Mouse (Mus musculus) cerebellum, adult 9-11 months (tissue): Measurements from ENCODE around the gene Igfbp6.

Experiments used
- DNase-seq: peaks from one replicate; pipeline ENCODE4 v3.0.0; 2022

Gene Igfbp6

DNA sequence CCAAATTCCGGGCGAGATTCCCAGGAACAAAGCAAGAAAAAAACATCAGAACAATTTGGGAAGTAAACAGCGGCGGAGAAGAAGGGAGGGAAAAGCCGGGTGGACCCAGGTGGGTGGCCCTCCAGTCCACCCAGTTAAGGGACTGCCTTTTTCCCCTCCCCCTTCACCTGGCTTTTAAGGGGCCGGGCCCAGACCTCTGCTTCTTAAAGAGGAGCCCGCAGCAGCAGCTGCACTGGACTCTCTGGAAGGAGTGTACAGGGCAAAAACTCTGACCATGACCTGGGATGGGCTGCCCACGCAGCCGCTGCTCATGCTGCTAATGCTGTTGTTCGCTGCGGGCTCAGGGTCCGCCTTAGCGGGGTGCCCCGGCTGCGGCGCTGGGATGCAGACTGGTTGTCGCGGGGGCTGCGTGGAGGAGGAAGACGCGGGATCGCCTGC is at the start of gene Igfbp6:
Gene Igfbp6, plus strand, starts transcription at position 89 of the 438 bp plus-strand sequence.
- DNase-seq = no peak

DNA sequence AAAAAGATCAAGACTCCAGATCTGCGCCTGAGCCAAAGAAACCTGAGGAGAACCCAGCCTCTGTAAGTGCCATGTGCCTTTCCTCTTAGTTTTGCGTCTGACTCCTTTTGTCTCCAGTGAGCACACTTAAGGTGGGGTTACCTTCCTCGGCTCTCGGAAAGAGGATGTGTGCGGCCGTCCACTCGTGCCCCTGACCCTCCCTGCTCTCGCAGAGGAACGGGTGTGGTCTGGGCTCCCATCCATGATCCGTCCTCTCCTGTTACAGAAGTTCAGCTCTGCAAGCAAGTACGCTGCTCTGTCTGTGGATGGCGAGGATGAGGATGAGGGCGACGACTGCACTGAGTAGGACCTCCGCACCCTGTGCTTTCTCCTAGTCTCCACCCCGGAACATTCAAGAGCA is 49.2 kb upstream of the Igfbp6 start:
- DNase-seq = no peak

DNA sequence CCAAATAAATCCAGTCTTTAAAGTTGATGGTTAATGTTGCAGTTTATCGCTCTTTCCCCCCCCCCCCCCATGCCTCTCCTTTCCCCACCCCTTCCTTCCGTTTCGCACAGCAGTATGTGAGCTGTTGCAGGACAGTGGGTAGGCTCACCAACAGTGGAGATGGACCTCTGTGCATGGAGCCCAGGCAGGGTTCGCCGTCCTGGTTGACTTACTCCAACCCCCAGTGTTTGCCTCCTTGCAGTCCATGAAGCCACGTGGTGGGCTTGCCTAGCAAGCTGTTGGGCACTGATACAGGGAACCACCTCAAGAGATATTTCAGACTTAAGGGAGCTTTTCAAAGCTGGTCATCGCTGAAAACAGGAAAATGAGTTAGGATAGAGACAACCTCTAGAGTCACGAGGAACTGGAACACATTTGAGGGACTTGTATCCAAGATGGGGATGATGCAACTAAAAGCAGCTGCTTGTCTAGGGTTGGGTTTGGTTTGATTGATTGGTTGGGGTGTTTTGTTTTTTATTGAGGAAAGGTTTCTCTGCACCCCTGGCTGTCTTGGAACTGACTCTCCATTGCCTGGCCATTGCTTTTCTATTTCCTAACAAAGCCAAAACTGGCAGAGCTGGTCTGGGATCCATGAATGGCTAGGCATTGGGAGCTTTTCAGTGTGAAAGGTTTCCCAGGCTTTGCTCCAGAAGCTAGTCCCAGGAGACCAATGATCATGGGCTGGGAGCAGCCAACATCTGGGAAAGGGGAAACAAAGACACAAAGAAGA is 46.8 kb upstream of the Igfbp6 start:
- no peak for DNase-seq

DNA sequence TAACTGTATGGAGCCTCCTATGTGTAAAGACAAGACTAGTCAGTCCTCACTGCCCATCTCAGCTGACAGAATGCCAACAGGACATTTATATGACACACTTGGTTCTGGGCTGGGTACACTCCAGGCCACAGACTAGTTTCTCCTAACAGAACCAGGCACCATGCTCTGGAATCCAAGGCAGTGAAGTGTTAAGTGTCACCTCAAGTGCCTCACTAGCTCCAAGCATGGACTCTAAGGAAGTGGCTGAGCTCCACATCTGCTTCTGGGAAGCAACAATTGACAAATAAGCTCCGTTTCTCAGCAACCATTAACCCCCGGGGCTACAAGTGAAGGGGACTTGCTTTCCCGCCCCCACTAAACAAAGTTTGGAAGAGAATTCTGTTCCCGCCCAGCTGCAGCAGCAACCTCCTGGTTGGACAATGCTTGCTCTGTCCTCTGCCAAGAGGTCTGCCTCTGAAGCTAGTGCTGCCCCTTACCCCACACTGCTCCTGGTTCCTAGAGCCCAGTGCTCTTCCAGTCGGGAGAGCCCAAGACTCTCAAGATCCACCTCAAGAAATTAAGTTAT is 46.1 kb upstream of the Igfbp6 start:
- peak; percentile 14 for DNase-seq

DNA sequence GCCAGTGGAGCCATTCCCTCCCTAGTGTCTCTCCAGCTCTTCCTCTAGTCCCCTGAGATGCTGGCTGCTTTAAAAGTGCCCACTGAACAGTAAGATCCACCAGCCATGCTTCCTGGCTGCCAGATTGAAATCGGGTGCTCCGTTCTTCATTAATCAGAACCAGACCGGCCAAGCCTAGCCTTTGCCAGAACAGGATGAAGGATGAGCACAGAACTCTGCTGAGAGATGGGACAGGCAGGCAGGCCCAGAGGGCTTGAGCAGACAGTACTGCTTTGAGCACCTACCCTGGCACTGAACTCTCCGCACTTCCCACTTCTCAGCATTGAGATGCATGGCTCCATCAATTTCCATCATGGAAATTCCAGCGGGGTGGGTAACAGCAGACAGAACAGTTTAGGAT is 44.9 kb upstream of the Igfbp6 start:
- DNase-seq = peak; percentile 15

DNA sequence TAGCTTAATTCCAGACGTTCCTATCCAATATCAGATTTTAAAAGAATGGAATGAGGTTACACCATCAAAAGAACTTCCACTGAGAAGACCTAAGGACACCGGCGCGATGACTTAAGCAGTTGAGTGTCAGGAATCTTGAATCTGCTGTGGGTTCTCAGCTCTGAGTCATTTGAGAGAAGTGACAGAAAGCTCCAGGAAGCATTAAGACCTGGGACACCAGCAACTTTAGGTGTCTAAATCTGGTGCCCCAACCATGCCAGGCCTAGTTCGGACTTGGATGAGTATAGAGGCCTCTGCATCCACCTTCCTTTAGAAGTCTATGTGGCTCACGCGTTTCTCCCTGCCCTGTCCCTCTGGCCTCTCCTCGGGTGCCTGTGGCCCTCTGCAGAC is 44.4 kb upstream of the Igfbp6 start:
- no peak for DNase-seq

DNA sequence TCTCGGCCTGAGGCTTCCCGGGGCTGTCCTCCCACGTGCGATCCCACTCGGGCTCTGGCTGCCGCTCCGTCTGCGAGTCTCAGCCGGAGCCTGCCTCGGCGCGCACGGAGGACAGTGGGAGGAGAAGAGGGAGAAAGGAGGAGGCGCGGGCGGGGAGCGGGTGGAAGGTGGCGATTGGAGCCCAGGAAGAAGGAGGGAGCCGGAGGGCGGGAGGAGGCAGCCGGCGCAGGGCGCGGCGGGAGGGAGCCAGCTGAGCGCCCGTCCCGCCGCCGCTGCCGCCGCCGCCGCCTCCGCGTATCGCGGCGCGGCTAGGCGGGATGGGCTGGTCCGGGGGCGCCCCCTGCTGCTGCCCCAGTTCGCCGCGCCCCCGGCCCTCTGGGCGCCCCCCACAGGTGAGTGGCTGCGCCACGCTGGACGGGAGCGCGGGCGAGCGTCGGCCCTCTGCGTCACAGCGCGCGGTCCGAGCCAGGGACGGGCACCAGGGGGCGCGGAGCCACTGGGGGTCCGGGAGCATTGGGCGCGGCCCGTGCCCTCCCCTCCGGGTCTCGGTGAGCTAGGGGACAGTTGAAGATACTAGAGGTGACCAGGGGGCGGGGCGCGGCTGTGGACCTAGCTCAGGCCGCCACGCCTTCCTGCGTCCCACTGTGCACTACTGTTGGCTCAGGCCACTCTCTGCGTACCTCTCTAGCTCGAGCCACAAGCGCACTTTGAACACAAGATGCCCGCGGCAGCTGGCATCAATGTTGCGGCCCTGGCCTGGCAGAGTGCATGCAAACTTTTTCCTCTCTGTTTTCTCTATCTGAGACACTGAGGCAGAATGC is 43.8 kb upstream of the Igfbp6 start, which contains the start of gene Tns2:
Gene Tns2, plus strand, starts transcription at position 253 of the 821 bp plus-strand sequence.
- DNase-seq = peak; percentile 76

DNA sequence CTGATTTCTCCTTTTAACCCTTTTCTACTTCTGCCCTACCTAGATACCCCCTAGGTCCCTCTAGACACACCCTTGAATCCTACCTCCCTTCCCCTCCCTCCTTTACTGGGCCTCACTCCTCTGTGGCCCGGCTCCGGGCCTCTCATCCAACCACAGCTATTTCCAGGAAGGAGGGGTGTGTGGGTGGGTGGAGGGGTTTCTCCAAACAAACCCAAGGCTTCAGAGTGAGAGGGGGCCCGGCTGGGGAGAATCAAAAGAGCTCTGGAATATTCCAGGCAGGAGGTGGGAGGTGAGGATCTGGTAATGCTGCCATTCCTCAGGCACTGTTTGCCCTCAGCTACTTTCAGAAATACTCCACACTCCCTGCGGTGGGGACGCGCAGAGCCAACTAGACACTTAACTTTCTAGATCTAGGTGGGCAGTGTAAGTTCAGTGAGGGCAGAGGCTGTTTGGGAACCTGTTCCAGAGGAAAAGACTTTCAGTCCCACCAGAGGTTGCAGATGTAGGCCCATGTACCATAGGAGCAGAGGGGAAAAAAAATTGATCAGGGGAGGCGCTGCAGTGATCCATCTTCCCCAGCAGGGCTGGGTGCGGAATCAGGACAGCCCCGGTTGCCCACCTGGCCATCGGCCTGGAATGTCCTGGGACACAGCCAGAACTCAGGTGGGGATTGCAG is 43.0 kb upstream of the Igfbp6 start:
- DNase-seq = peak; percentile 49

DNA sequence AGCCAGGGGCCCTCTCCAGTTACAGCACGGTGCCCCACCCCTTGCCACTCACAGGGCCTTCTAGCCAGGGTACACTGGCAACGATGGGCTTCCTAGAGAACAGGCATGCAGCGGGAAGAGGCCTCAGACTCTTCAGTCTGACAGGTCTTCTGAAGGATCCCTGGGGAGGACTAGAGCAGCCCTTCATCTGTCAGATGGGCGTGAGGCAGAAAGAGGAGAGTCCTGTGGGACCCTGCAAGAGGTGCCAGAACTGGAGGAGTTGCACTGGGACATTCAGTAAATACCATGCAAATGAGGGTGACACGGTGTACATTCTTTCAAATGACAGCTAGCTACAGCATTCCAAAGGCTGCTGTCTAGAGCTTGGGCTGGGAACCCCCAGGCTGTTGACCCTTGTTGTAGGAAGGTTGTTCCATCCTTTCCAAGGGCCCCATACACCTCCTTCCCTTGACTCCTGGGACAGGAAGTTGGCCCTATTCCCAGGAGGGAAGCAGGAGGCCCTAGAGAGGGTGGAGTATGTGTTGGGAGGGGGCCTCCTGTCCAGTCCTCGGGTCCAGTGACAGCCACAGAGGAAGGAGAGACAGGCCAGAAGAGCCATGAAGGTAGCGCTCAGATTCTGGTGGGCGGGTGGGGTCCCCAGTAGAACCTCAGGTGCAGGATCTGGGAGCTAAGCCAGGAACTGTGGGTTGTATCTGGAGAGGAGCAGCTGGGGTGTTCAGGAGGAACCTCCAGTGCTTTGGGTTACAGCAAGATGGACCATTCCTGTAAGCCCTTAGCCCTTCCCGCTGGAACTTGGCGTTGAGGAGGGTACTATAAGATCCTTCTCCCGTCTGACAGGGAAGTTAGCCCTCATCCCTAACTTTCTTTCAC is 42.3 kb upstream of the Igfbp6 start:
- DNase-seq = peak; percentile 36

DNA sequence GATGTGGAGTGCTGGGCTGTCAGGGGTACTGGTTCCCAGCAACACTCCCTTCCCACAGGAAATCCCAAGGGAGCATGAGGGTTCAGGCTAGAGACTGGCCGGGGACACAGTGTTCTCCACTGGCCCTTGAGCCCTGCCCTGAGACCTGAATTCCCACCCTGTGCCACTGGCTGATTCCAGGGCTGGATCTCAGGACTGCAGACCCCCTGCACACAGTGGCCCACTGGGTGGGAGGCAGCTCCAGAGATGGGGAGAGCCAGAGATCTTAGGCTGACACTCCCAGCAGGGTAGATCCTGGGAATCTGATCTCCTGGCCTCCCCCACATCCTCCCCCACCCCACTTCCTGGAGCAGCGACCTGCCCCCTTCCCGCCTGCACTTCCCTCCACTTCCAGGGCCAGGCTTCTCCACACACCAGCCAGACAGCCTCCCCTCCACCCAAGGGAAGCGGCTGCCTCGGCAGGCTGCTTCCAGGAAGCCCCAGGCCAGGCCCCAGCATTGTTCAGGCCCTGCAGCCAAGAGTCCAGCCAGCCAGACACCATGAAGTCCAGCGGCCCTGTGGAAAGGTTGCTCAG is 41.5 kb upstream of the Igfbp6 start:
- DNase-seq = no peak

DNA sequence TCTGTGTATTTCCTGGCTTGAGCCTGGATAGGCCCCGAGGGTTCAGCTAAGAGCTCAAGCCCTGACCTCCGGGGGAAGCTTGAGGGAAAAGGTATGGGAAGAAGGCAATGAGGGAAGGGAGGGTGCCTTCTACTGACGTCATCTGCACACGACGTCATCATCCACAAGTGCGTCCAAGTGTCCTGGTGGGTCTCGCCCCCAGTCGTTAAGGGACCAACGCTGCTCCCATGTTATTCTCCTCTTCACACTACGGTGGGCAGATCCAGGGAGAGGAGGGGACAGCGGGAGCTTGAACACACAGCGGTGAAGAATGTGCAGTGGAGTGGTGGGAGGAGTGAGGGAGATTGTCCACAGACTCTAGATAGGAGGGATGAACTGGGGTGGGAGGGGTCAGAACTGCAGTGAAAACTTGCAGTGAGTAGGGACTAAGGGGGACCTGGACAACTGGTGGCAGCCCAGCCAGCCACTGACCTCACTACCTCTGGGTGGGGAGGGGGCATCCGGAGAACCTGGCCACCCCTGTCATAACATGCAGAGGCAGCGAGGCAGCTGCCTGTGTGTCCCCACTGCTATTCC is 40.7 kb upstream of the Igfbp6 start:
- DNase-seq = peak; percentile 30

DNA sequence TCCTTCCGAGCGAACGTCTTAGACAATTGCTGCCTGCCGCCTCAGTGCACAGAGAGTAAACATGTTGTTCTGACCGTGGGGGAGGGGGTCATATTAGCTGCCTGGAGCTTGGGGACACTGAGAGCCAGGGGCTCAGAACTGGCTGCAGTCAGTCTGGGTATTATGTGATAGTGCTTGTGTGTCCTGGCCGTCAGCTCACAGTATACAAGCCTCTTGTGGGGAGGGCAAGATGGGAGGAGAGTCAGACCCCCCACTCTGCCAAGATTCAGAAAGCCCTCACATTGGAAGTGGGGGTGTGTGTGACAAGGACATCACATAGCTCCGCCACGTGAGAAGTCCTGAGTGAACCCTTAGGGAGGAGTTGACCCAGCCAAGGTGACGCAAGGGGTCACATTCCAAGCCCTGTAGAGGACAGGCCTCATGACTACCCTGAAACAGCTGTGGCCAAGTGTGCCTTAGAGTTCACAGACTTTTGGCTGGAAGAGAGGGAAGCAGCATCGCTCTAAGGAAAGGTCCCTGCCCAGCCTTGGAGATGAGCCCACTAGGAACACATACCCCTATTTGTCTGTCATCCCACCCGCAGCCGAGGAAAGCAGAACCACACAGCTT is 40.1 kb upstream of the Igfbp6 start:
- DNase-seq = peak; percentile 12

DNA sequence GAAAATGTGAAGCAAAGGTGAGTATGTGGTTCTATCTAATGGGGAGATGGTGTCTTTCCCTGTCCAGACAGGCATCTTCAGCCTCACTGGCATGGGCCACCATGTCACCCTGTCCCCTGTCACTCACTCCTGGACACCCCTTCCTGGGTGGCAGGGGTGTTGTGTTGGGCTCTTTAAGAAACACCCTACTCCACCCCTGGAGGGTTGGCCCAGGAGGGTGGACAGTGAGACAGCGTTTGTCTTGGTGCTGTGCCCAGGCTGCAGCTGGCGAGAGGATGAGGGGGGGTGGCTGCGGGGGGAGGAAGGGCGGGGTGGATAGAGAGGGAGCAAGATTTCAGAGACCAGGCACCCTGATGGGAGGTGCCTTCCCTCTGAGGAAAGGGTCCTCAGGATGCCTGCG is 38.8 kb upstream of the Igfbp6 start:
- DNase-seq = peak; percentile 30

DNA sequence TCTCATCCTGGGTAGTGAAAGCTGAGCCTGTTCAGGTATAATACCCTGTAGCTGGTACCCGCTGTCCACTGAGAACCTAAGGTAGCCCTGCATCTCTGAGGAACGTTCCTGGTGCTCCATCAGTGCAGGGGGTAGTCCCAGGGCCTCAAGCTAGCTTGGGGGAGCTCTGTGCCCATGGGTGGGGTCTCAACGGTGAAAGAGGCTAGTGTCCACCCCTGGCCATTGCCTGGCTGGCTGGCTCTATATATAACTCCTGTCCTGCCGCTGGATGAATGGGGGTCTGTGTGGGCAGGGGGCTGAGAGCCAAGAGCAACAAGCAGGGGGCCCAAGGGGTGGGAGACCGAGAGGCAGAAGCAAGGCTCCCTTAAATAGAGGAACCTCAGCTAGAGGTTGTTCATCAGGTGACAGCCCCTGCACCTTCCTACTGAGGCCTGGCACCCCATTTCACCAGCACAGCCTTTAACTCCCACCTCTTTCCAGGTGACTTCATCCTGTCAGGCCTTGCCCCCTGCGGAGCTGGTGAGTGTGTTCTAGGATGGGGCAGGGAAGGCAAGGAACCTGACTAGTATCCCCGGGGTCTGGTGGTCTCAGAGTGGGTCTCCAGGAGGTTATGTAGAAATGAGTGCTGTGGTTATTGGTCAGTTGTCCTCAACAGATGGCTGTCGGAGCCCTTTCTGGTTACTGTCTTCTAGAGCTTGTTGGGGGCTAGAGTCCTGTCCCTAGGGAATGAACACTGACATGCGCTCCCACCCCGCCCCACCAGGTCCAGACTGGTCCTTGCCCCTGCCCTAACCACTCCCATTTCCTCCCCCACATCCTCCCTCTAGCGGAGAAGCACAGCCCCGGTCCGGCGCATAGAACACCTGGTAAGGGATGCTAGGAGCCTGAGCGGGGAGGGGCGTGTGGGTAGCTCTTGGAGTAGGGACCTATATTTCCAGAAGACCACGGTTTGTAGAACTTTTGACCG is 38.1 kb upstream of the Igfbp6 start:
- DNase-seq = peak; percentile 51

DNA sequence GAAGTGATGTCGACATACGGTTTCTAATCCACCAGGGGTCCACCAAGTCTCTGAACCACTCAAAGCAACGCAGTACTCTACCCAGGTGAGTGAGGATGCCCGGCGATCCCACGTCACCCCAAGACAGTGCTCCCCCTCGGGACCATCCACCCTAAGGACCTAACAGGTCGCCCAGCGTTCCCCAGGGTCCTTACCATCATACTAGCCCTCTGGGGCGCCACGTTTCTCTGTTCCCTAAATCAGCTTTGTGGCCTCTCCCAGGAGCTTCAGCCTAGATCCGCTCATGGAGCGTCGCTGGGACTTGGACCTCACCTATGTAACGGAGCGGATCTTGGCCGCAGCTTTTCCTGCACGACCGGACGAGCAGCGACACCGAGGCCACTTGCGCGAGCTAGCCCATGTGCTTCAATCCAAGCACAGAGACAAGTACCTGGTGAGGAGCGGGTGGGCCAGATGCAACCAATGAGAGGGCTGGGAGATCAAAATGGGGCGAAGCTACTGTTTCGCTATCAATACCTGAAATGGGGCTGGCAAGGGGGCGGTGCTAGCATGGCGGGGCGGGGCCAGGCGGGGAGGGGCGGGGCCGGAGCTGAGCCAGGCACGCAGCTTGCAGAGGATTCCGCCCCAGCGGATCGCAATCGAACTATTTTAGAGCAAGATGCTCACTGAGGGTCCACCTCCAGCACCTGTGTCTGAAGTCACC is 37.3 kb upstream of the Igfbp6 start:
- DNase-seq = peak; percentile 51

DNA sequence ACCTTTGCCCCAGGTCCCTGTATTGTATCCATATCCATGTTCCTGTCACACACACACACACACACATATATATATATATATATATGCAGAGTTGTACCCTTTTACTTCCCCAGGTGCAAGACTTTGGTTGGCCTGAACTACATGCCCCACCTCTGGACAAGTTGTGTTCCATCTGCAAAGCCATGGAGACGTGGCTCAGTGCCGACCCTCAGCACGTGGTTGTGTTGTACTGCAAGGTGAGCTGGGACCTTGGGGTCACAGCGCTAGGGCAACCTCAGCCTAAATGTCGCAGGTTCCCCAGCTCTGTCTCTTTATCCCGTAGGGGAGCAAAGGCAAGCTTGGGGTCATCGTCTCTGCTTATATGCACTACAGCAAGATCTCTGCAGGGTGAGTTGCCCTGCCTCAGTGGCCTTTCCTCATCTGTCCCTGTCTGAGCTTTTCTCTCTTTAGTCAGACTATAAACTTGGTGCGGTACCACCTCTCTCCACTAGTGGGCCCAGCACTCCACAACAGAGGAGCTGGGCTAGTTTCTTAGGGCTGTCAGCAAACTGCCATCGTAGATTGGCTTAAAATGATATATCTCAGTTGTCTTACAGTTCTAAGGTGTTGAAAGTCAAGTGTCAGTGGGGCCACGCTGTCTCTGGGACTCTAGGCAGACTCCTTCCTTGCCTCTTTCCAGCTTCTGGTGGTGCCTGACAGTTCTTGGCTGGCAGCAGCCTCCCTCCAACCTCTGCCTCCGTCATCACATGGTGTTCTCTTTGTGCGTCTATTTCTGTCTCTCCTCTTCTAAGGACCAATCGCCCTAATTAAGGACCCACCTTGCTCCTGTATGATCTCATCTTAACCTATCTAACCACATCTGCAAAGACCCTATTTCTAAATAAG is 36.2 kb upstream of the Igfbp6 start:
- DNase-seq = peak; percentile 72

DNA sequence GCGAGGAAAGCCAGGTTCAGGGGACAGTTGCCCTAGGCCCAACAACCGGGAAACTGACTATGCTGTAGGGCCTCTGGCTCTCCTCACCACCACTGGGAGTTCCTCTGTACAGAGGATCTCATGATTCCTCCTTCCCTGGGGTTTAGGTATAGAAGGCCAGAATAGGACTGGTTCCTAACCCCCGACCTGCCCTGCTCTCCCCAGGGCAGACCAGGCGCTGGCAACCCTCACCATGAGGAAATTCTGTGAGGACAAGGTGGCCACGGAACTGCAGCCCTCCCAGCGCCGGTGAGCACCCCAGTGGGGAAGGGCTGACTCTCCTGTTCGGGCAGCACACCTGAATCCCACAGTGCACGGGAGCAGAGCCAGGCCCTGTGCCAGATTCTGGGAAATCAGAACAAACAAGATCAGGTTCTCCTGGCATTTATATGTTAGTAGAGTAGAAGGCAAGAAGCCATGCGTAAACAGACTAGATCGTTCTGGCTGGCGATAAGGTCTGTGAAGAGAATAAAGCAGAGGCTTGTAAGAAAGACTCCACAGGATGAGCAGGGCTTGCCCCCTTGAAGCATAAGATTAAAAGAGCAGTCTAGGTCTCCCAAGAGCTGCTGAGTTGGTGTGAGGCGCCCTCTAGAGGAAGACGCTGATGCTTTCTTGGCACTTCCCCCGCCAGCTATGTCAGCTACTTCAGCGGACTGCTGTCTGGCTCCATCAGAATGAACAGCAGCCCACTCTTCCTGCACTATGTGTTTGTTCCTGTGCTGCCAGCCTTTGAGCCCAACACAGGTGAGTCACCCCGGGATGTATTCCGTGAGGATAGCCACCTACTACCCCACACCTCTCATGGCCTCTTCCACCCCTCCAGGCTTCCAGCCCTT is 35.3 kb upstream of the Igfbp6 start:
- DNase-seq = peak; percentile 83
